Mouse (Mus musculus): ENCODE data around the gene Tbc1d20.

- TF ChIP-seq MXI1 (IDR thresholded peaks at IDR 0.05; ENCODE audit: low read depth, low read length) (no peak), CTCF (conservative IDR thresholded peaks at IDR 0.05 in 1 of 2, IDR thresholded peaks at IDR 0.05 in 1 of 2; ENCODE audit: low read depth in 2 of 2, low read length in 2 of 2) (no peak), JUND (conservative IDR thresholded peaks at IDR 0.05; ENCODE audit: low read depth, low read length) (no peak), HCFC1 (IDR thresholded peaks at IDR 0.05; ENCODE audit: low read depth, low read length) (no peak), EP300 (IDR thresholded peaks at IDR 0.05; ENCODE audit: low read length) (no peak), POLR2A (IDR thresholded peaks at IDR 0.05; ENCODE audit: low read depth, low read length) (no peak), UBTF (IDR thresholded peaks at IDR 0.05; ENCODE audit: low read depth, low read length) (no peak), POLR2AphosphoS2 (IDR thresholded peaks at IDR 0.05; ENCODE audit: low read depth, low read length) (no peak), KAT2A (IDR thresholded peaks at IDR 0.05; ENCODE audit: insufficient replicate concordance, low read length) (no peak), CHD2 (IDR thresholded peaks at IDR 0.05; ENCODE audit: low read length) (no peak)
These were observed 913 bp downstream of the Tbc1d20 start for GRCm38 (mm10) chr2:152294541-152294940.

Measured in CH12.LX (cell line).